Mouse (Mus musculus) lung, embryonic 14.5 days (tissue): ENCODE measurements around the gene Dhrs1. TPM values are rescaled to one million over a fixed set of nuclear protein-coding genes. Genes with fewer than 3 reads are reported as not detected.

Experiments used
- ATAC-seq: fragments of 200-750 bp; cut with Nextera tagmentation; 2 replicates; pipeline ENCODE4 v1.8.0; 2017; ENCODE audit warnings: mild to moderate bottlenecking, moderate TSS enrichment, moderate library complexity; ENCODE audit not compliant: insufficient read depth
- DNase-seq: peaks from one replicate; pipeline ENCODE4 v3.0.0-alpha.2; 2015
- H3K27ac ChIP-seq: fragments of 300-500 bp; sonication (generic); 2 replicates; pipeline ENCODE4 v1.5.1; 2014; ENCODE audit warnings: low read depth, mild to moderate bottlenecking, moderate library complexity
- H3K27me3 ChIP-seq: fragments of 300-500 bp; sonication (generic); 2 replicates; pipeline ENCODE4 v1.6.1; 2014; ENCODE audit warnings: low read length, control low read depth; ENCODE audit not compliant: insufficient read depth
- H3K36me3 ChIP-seq: fragments of 300-500 bp; sonication (generic); 2 replicates; pipeline ENCODE4 v1.6.1; 2014; ENCODE audit warnings: control low read depth; ENCODE audit not compliant: insufficient read depth
- H3K4me1 ChIP-seq: fragments of 300-500 bp; sonication (generic); 2 replicates; pipeline ENCODE4 v1.6.1; 2014; ENCODE audit warnings: antibody characterized with exemption, control low read depth; ENCODE audit not compliant: insufficient read depth
- H3K4me2 ChIP-seq: fragments of 300-500 bp; sonication (generic); 2 replicates; pipeline ENCODE4 v1.6.1; 2014; ENCODE audit warnings: mild to moderate bottlenecking
- H3K4me3 ChIP-seq: fragments of 300-500 bp; sonication (generic); 2 replicates; pipeline ENCODE4 v1.5.1; 2014; ENCODE audit warnings: low read depth, low read length
- H3K9ac ChIP-seq: fragments of 300-500 bp; sonication (generic); 2 replicates; pipeline ENCODE4 v1.6.1; 2014
- H3K9me3 ChIP-seq: fragments of 300-500 bp; sonication (generic); 2 replicates; pipeline ENCODE4 v1.6.1; 2016; ENCODE audit warnings: low read depth, low read length, control low read depth
- CTCF ChIP-seq: IDR thresholded peaks from 2 replicates; pipeline ENCODE4 v1.5.1; 2016; ENCODE audit warnings: antibody characterized with exemption, low read depth
- WGBS: fragments of 180-500 bp; shearing (Covaris S2); extraction: QIAGEN DNeasy Blood & Tissue Kit; methylation state at CpG from one replicate; pipeline ENCODE4 v1.1.7; 2014; 5-methylcytosine and 5-hydroxymethylcytosine counted together
- polyA plus RNA-seq: library from polyadenylated mRNA; unstranded; fragments of >200 nt; fragmentation: Nextera tagmentation; extraction: Ambion mirVana; gene quantifications from 2 replicates; pipeline ENCODE4 v1.2.1, GENCODE M21; 2014

The Dhrs1 gene
- polyA plus RNA-seq, 1 experiment from 2014 or later: 76.7 TPM

DNA sequence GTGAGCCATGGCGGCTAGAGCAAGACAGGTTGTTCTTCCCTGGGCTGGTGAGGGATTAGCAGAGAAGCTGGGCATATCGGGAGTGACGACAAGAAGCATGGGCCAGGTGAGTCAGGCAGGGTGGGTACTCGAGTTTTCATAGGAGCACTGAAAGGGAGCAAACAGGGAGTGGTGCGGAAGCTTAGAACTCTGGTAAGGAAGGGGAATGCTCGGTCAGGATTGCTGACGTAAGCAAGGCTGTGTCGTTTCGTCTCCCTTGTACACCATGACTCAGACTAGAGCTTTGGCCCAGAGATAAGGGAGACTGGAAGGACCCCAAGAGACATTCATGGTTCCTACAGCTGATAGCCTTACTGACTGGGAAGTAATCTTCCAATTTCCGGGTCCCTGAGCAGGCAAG is 11.6 kb downstream of the Dhrs1 start:
- no peak overlapping the region for H3K4me2 ChIP-seq
- DNase-seq (no peak), ATAC-seq (no peak)
- no peak overlapping the region for H3K9ac ChIP-seq
- H3K4me1 ChIP-seq: no peaks in the 10 kb centered on the region
- H3K9me3 ChIP-seq: no peaks in the 10 kb centered on the region
- no peak overlapping the region for H3K4me3 ChIP-seq
- H3K27me3 ChIP-seq: no peaks in the 10 kb centered on the region
- no peaks in the 10 kb centered on the region; the same call in none of the 2 replicates for H3K36me3 ChIP-seq
- no peak overlapping the region for H3K27ac ChIP-seq
- 71% methylated on average over 10 of the region's 10 CpGs for WGBS
- TF ChIP-seq CTCF: no peak

- ATAC-seq: no peak
- no peak for DNase-seq
- H3K36me3 ChIP-seq: no peaks in the 10 kb centered on the region
- H3K27me3 ChIP-seq: no peaks in the 10 kb centered on the region
- H3K4me1 ChIP-seq: peaks cover 4% of the 10 kb centered on the region; the same call in 1 of the 2 replicates
- no peak overlapping the region for H3K27ac ChIP-seq
- no peak overlapping the region for H3K9ac ChIP-seq
- WGBS: 83% methylated on average over 7 of the region's 7 CpGs
- H3K9me3 ChIP-seq: no peaks in the 10 kb centered on the region
- H3K4me3 ChIP-seq: no peak overlapping the region
- no peak overlapping the region for H3K4me2 ChIP-seq
- TF ChIP-seq CTCF: no peak
Observed at GRCm38 (mm10) chr14:55730531-55731032, 14.9 kb downstream of the Dhrs1 start.

DNA sequence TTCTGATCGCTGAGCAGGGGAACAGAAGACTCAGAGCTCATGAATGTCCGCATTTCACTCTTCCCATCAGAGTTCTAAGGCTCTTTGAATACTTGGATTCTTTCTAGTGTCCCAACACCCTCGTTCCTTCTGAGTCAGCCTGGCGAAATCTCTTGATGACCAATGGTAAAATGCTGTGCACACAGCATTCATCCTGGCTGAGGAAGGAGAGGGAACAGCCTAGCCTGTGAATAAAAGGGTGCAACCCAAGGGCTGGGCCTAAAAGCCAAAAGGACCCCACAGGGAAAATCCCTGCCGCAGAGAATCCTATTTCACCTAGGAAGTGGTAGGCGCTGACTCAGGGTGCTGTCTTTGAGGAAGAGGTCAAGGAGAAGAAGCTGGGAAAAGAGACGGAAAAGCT is 15.4 kb downstream of the Dhrs1 start:
- Histone ChIP-seq H3K27ac (no peak overlapping the region), H3K4me3 (no peak overlapping the region), H3K36me3 (no peaks in the 10 kb centered on the region), H3K4me1 (peaks cover 4% of the 10 kb centered on the region; the same call in 1 of the 2 replicates), H3K27me3 (no peaks in the 10 kb centered on the region), H3K9ac (no peak overlapping the region), H3K4me2 (no peak overlapping the region), H3K9me3 (no peaks in the 10 kb centered on the region)
- ATAC-seq (no peak), DNase-seq (no peak)
- 79% methylated on average over 7 of the region's 7 CpGs for WGBS
- no peak for TF ChIP-seq CTCF

- H3K36me3 ChIP-seq: no peaks in the 10 kb centered on the region
Observed at GRCm38 (mm10) chr14:55727889-55728685, 17.4 kb downstream of the Dhrs1 start.

DNA sequence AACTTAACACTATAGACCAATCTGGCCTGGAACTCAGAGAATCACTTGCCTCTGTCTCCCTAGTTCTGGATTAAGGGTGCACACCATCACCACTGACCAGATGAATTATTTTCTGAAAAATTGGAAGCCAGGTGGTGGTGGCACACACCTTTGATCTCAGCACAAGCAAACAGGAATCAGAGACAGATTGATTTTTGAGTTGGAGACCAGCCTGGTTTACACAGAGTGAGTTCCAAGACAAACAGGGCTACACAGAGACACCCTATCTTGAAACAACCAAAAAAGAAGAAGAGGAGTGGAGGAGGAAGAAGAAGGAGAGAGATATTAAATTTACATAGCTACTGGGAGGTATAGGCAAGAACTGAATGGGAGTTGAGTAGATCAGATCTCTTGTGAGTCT is 19.2 kb downstream of the Dhrs1 start:
- Histone ChIP-seq H3K4me3 (no peak overlapping the region), H3K9me3 (no peaks in the 10 kb centered on the region), H3K9ac (no peak overlapping the region), H3K36me3 (no peaks in the 10 kb centered on the region), H3K27me3 (no peaks in the 10 kb centered on the region), H3K4me1 (peaks cover 4% of the 10 kb centered on the region; the same call in 1 of the 2 replicates), H3K4me2 (no peak overlapping the region), H3K27ac (no peak overlapping the region)
- no peak for TF ChIP-seq CTCF
- ATAC-seq (no peak), DNase-seq (no peak)

More at GRCm38 (mm10) chr14:55727889-55728685, 17.4 kb downstream of the Dhrs1 start:
- ATAC-seq (no peak), DNase-seq (no peak)
- no peaks in the 10 kb centered on the region for H3K27me3 ChIP-seq
- no peak for TF ChIP-seq CTCF
- WGBS: 51% methylated on average over 8 of the region's 8 CpGs
- 0 out of 2 replicates have a peak overlapping the region, but pooled peaks have one; percentile 4 for H3K27ac ChIP-seq
- no peak overlapping the region for H3K4me3 ChIP-seq
- no peak overlapping the region for H3K9ac ChIP-seq
- peaks cover 4% of the 10 kb centered on the region; the same call in 1 of the 2 replicates for H3K4me1 ChIP-seq
- H3K9me3 ChIP-seq: no peaks in the 10 kb centered on the region
- no peak overlapping the region for H3K4me2 ChIP-seq

DNA sequence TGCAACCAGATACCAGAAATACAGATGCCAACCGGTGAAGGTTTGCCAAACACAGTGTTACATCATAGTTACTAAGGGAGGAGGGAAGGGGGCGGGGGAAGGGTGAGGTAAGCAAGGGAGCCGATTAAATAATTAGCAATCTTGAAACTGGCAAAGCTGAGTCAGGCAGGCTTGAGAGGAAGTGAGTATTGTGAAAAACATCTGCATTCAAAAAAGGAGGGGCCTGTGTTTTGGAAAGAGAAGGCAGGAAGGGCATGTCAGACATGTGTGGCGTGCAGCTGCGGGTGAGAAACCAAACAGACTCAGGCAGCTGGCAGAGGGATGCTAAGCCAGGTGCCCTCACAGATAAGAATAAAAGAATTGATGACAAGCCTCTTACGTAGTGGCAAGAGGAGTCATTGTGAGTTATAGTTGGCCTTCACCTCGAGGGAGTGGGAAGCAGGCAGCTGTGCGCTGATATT is 21.0 kb downstream of the Dhrs1 start:
- peak; percentile 22 for DNase-seq
- Histone ChIP-seq H3K36me3 (peaks cover under 1% of the 10 kb centered on the region; the same call in 1 of the 2 replicates), H3K27me3 (no peaks in the 10 kb centered on the region), H3K4me3 (no peak overlapping the region), H3K27ac (no peak overlapping the region), H3K4me1 (peaks cover 4% of the 10 kb centered on the region; the same call in 1 of the 2 replicates), H3K9ac (no peak overlapping the region), H3K4me2 (no peak overlapping the region), H3K9me3 (no peaks in the 10 kb centered on the region)
- TF ChIP-seq CTCF: no peak
- 41% methylated on average over 8 of the region's 8 CpGs for WGBS
- ATAC-seq: no peak

DNA sequence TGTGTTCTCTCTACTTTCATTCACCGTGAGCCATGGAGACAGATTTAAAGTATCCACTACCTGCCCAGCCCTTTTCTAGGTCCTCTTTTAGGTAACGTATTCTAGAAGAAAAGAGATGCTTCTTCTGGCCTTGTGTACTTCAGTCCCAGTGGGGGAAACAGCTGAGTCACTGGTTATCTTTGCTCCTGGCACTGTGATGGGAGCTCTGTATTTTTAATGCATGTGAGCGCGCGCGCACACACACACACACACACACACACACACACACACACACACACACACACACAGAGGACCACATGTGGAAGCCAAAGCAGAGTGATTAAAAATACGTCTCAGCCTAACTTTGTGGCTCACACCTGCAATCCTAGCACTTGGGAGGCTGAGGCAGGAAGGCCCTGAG is 22.1 kb downstream of the Dhrs1 start:
- Histone ChIP-seq H3K9ac (no peak overlapping the region), H3K27ac (no peak overlapping the region), H3K9me3 (no peaks in the 10 kb centered on the region), H3K4me1 (peaks cover 4% of the 10 kb centered on the region; the same call in 1 of the 2 replicates), H3K4me3 (no peak overlapping the region), H3K4me2 (no peak overlapping the region), H3K36me3 (peaks cover 11% of the 10 kb centered on the region), H3K27me3 (no peaks in the 10 kb centered on the region)
- 90% methylated on average over 7 of the region's 7 CpGs for WGBS
- TF ChIP-seq CTCF: no peak
- no peak for DNase-seq
- no peak for ATAC-seq
